Mouse (Mus musculus): Measurements from ENCODE around the gene Gm10717. TPM values are rescaled to one million over a fixed set of nuclear protein-coding genes. Genes with fewer than 3 reads are reported as not detected.

The Gm10717 gene
- total RNA-seq (2023) = 1 to 10 TPM; 1.3 to 1.6 TPM

DNA sequence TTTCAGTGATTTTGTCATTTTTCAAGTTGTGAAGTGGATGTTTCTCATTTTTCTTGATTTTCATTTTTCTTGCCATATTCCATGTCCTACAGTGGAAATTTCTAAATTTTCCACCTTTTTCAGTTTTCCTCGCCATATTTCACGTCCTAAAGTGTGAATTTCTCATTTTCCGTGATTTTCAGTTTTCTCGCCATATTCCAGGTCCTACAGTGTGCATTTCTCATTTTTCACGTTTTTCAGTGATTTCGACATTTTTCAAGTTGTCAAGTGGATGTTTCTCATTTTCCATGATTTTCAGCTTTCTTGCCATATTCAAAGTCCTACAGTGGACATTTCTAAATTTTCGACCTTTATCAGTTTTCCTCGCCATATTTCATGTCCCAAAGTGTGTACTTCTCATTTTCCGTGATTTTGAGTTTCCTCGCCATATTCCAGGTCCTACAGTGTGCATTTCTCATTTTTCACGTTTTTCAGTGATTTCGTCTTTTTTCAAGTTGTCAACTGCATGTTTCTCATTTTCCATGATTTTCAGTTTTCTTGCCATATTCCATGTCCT lies at the start of gene Gm10717:
Gene Gm10717, plus strand, starts transcription at position 506 of the 556 bp plus-strand sequence.

DNA sequence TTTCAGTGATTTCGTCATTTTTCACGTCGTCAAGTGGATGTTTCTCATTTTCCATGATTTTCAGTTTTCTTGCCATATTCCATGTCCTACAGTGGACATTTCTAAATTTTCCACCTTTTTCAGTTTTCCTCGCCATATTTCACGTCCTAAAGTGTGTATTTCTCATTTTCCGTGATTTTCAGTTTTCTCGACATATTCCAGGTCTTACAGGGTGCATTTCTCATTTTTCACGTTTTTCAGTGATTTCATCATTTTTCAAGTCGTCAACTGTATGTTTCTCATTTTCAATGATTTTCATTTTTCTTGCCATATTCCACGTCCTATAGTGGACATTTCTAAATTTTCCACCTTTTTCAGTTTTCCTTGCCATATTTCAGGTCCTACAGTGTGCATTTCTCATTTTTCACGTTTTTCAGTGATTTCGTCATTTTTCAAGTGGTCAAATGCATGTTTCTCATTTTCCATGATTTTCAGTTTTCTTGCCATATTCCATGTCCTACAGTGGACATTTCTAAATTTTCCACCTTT lies 24.7 kb upstream of the Gm10717 start, which contains the start of gene Gm10722:
Gene Gm10722, plus strand, starts transcription at position 478 of the 528 bp plus-strand sequence.

GRCm38 (mm10) chr9:3002794-3003396 lies 22.3 kb upstream of the Gm10717 start, which contains the start of gene Gm11168:
Gm11168 (plus strand) TSS chr9:3003346.

GRCm38 (mm10) chr9:3012733-3013279 lies 12.4 kb upstream of the Gm10717 start, which contains the start of gene Gm10721:
Gm10721 (plus strand) TSS chr9:3013140.

GRCm38 (mm10) chr9:3015354-3015753 lies 9.9 kb upstream of the Gm10717 start, which contains the start of gene Gm10720:
Gm10720 (plus strand) TSS chr9:3015654.

GRCm38 (mm10) chr9:3017108-3017507 lies 8.1 kb upstream of the Gm10717 start, which contains the start of gene Gm10719:
Gm10719 (plus strand) TSS chr9:3017408.

GRCm38 (mm10) chr9:3023312-3023984 lies 1.8 kb upstream of the Gm10717 start, which contains the start of gene Gm10718:
Gm10718 (plus strand) TSS chr9:3023547.

GRCm38 (mm10) chr9:3034299-3034698 lies 9.1 kb downstream of the Gm10717 start, which contains the start of gene Gm17535:
Gm17535 (plus strand) TSS chr9:3034599.

DNA sequence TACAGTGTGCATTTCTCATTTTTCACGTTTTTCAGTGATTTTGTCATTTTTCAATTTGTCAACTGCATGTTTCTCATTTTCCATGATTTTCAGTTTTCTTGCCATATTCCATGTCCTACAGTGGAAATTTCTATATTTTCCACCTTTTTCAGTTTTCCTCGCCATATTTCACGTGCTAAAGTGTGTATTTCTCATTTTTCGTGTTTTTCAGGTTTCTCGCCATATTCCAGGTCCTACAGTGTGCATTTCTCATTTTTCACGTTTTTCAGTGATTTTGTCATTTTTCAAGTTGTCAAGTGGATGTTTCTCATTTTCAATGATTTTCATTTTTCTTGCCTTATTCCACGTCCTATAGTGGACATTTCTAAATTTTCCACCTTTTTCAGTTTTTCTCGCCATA lies 11.4 kb downstream of the Gm10717 start, which contains the start of gene Gm10715:
Gene Gm10715, plus strand, starts transcription at position 301 of the 400 bp plus-strand sequence.

Other genes starting within 250 kb of the Gm10717 start
- gene Gm10722, start 24.5 kb upstream of the Gm10717 start, total RNA-seq (2023) = not detected
- gene Gm11168, start 22.1 kb upstream of the Gm10717 start, total RNA-seq (2023) = 1 to 10 TPM in 1 of 2 experiments, not detected in 1; 1.3 TPM
- 1 to 10 TPM; 1.5 to 4.6 TPM for gene Gm10721, start 12.3 kb upstream of the Gm10717 start, total RNA-seq (2023)
- 1 to 10 TPM in 1 of 2 experiments, not detected in 1; 1.8 TPM for gene Gm10720, start 9.8 kb upstream of the Gm10717 start, total RNA-seq (2023)
- gene Gm10719, start 8.0 kb upstream of the Gm10717 start, total RNA-seq (2023) = 1 to 10 TPM; 3.2 to 4.5 TPM
- 1 to 10 TPM; 3.5 to 6.1 TPM for gene Gm10718, start 1.9 kb upstream of the Gm10717 start, total RNA-seq (2023)
- not detected for gene Gm17535, start 9.2 kb downstream of the Gm10717 start, total RNA-seq (2023)
- not detected for gene Gm10715, start 11.5 kb downstream of the Gm10717 start, total RNA-seq (2023)

Measured in neutrophil, adult 83 days (primary cell).